Mouse (Mus musculus) thymus, postnatal 10 days (tissue): ENCODE measurements around the gene Phf14.
"Not testable (repeated sequence)": the region's sequence is repeated elsewhere in the genome, so short reads cannot be mapped to it uniquely, and the experiment has no call there.

ENCODE experiments used
- DNase-seq, 2 experiments: peaks; one replicate each; pipeline ENCODE4 v3.0.0; 2021; ENCODE audit warnings: low spot score in 2 of 2

Phf14 gene

DNA sequence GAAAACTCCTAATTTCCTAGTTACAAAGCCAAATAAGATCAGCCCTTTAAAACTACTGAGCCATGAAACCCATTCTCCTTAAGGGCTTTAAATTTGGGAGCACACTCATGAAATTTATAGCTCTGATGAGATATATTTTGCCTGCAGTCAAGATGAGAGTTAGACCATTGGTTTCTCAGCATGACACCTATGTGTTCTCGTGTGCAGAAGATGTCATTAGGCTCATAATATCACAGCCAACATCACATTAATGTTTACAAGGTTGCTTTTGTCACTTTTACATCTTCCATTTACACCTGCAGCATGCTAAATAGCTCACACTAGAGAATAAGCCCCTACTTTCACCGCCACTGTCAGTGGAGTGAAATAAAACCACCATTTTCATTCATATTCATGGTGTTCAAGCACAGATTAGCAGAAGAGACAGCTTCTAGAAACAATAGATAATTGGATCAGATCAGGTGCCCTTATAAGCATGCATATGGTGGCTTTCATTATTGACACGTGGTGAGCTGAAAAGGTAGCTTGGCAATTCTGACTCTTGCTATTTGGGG is 181.9 kb downstream of the Phf14 start:
- DNase-seq, result no peak

- DNase-seq, result no peak
Measured at GRCm38 (mm10) chr6:12095716-12096115, 188.1 kb downstream of the Phf14 start.

DNA sequence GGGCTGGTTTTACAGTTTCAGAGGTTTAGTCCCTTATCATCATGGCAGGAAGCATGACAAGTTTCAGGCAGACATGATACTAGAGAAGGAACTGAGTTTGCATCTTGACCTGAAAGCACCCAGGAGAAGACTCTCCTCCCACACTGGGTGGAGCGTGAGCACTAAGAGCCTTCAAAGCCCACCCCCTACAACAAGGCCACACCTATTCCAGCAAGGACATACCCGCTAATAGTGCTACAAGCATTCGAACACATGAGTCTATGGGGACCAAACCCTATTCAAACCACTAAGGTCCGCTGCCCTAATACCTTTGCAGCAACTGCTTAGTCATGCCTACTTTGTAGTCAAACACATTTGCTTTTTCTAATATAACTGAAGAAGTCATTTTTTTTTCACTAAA is 189.5 kb downstream of the Phf14 start:
- DNase-seq, result no peak

DNA sequence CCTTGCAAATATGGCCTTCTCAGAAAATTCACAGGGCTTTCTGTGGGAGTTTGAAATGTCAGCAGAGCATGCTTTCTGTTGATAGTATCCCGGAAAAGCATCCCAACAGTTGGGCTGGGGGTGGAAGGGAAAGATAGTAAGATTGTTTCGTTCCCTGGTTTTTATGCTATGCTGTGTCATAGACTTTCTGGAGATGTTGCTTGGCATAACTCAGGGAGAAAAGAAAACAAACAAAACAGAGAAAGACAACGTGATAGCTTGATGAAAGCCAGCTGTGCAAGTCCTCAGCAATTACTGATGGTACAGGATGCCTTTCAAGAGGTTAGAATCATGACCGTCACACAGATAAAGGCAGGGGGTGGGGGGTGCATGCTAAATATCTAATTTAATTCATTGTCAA is 197.5 kb downstream of the Phf14 start:
- DNase-seq, result no peak

GRCm38 (mm10) chr6:12107326-12107725 is 199.7 kb downstream of the Phf14 start:
- no peak for DNase-seq

DNA sequence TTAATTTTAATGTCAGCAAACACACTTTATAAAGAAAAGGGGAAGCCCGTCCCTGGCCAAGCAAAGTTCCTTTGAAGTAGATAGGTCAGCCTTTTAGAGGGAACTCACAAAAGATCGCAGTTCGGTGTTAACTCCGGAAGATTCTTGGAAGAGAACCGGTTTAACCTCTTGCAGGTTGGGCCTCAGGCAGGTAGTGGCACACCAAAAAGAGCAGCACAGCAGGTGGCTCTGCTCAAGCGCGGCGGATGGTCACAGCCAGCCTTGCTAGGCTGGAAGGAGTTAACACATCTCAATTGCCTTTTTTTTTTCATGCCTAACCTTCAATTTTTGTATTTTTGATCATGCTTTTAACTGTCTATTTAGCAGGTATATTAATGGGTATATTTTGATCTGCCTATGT is 200.2 kb downstream of the Phf14 start:
- DNase-seq, result no peak

DNA sequence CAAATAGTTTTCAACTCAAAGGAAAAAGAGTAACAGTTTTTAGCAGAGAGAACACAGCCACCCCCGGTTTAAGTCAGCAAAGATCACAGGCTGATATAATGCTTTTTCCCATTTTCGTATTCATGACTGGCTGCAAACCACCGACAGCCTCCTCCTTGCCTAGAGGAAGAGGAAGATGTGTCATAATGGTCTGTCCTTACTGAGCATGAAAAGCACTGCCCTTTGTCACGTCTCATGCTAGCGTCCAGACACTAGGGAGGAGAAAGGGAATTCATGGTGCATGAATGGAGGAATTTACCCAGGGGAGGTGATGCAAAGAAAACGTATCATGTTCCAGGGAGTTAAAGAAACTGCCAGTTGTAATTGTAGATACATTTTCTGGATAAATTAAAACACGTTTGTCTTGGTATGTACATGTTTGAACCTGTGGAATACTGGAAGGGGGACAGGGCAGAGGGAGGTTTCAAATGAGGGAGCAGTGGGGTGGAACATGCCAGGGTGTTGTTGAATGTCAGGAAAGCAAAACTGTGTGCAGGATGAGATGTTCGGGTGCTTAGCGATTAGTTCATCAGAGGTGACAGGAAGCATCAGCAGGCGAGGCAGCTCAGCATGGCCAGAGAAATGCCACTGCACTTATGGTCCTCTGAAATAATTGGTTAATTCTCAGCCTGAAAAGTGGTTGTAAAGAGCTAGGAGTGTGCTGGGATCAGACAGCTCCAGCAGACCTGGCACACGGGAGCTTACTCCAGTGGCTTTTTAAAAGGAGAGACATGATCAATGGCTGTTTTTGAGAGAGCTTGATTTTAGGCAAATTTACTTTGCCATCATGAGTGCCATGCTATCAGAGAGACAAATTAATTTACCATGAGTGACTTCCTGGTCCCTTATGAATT is 209.6 kb downstream of the Phf14 start:
- DNase-seq, result no peak

GRCm38 (mm10) chr6:12117819-12118570 is 210.4 kb downstream of the Phf14 start:
- no peak for DNase-seq

- DNase-seq, result no peak
Measured at GRCm38 (mm10) chr6:12122759-12123158, 215.2 kb downstream of the Phf14 start.

DNA sequence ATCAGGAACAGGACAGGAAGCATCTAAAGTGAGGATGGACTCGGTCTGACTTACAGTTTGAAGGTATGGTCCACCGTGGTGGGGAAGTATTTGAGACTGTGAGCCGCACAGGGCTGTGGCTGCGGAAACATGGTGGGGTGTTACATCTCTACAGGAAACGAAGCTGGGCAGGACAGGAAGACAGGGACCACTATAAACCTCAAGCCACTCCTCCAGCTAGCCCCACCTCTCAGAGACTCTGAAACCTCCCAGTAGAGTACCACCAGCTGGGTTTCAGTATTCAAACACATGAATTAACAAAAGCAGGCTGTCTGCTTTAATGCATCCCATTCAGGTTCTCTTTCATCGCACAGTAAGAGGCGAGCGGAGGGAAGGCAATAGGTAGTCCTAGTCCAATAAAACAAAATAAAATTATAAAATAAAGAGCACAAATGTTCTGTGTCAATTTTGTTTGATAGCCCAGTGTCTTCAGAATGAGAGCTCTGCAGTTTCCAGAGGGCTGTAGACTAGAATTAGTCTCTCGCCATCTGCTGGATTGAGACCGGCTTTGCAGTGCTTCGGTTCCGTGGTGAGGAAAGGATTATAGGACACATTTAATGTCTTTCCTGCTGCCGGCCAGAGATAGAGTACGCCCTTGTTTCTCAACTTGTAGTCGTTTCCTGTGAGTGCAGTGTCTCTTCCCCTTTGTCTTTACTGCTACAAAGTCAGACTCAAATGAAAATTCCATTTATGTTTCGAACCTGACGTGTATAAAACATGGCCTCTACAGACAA is 217.6 kb downstream of the Phf14 start:
- DNase-seq, result peak; percentile 32 to 49

GRCm38 (mm10) chr6:12126601-12127000 is 219.0 kb downstream of the Phf14 start:
- DNase-seq, result not testable (repeated sequence)

GRCm38 (mm10) chr6:12127287-12127686 is 219.7 kb downstream of the Phf14 start:
- no peak for DNase-seq
